8 mouse cellular contexts compared by ENCODE assay signal in genomic region chr5:43234321-43235185, GRCm38 (mm10). TPM values are rescaled to one million over a fixed set of nuclear protein-coding genes. Genes with fewer than 3 reads are reported as not detected.
DNase-seq lines count a peak whose midpoint lies in the region; ATAC-seq and TF ChIP-seq lines count a peak whose summit lies in the region.

No protein-coding gene starts in this region.

- TF ChIP-seq CTCF in bone marrow macrophage, adult 2 months (IDR thresholded peaks at IDR 0.05; ENCODE audit: low read depth, low read length): no peak

- in situ Hi-C loops in ES-E14 (cut with MboI; ENCODE audit: low sequenced_read_pairs in 2 of 2, unreplicated experiment in 2 of 2): no loop called here

- H3K4me1 ChIP-seq in ES-E14 (ENCODE audit: control insufficient read depth in 2 of 2, insufficient read depth in 2 of 2, low read length in 2 of 2, poor library complexity in 1 of 2): peaks cover 0 to 7% of the 10 kb centered on the region in 2 experiments; a peak in 1 of 4 replicates
- H3K4me1 ChIP-seq in bone marrow macrophage, adult 2 months (ENCODE audit: control insufficient read depth, insufficient read depth, low read length): peaks cover 13% of the 10 kb centered on the region
- peaks cover 14% of the 10 kb centered on the region for H3K4me1 ChIP-seq in forebrain, embryonic 13.5 days

- DNase-seq in ES-E14 (ENCODE audit: low read depth, low spot score): no peak
- DNase-seq in heart, postnatal 4 days: peak; percentile 59
- DNase-seq in layer of hippocampus, postnatal 10 days (ENCODE audit: low spot score in 2 of 2): peak; percentile 55 to 74
- peak; percentile 50 for DNase-seq in lung, postnatal 14 days
- DNase-seq in right cerebral cortex, adult 18-20 months: peak; percentile 51
- peak; percentile 33 for DNase-seq in urinary bladder, postnatal 14 days (ENCODE audit: low spot score)

- peaks cover 6% of the 10 kb centered on the region; the same call in 1 of the 2 replicates for H3K27me3 ChIP-seq in forebrain, embryonic 13.5 days

- TF ChIP-seq POLR2A in bone marrow macrophage, adult 2 months (IDR thresholded peaks at IDR 0.05; ENCODE audit: borderline replicate concordance, low read depth, low read length): no peak

- no peak overlapping the region for H3K27ac ChIP-seq in ES-E14 (ENCODE audit: insufficient read depth, low read depth, low read length, poor library complexity, severe bottlenecking)
- peak overlapping the region; percentile 99 for H3K27ac ChIP-seq in bone marrow macrophage, adult 2 months (ENCODE audit: insufficient read depth, low read depth, low read length)
- H3K27ac ChIP-seq in forebrain, embryonic 13.5 days: peak overlapping the region; percentile 96

- H3K9ac ChIP-seq in ES-E14 (ENCODE audit: insufficient read depth, low read depth, low read length, poor library complexity, severe bottlenecking): peak overlapping the region; percentile 83
- peak overlapping the region; percentile 96 for H3K9ac ChIP-seq in forebrain, embryonic 13.5 days

- no peaks in the 10 kb centered on the region for H3K9me3 ChIP-seq in ES-E14 (ENCODE audit: control insufficient read depth, insufficient read depth, low read depth, low read length)
- H3K9me3 ChIP-seq in forebrain, embryonic 13.5 days (replicated peaks): no peaks in the 10 kb centered on the region

- ATAC-seq in forebrain, embryonic 13.5 days: peak; percentile 37

- H3K4me2 ChIP-seq in forebrain, embryonic 13.5 days: peak overlapping the region; percentile 83

- no peaks in the 10 kb centered on the region for H3K36me3 ChIP-seq in ES-E14 (ENCODE audit: control insufficient read depth, insufficient read depth, low read length, poor library complexity, severe bottlenecking)
- H3K36me3 ChIP-seq in forebrain, embryonic 13.5 days (ENCODE audit: poor library complexity, severe bottlenecking): no peaks in the 10 kb centered on the region

- H3K4me3 ChIP-seq in ES-E14 (ENCODE audit: insufficient read depth in 1 of 2, low read depth in 1 of 2, low read length in 2 of 2, poor library complexity in 1 of 2, severe bottlenecking in 1 of 2): peak overlapping the region; percentile 70 to 85
- peak overlapping the region; percentile 92 for H3K4me3 ChIP-seq in bone marrow macrophage, adult 2 months (ENCODE audit: insufficient read depth, low read length)
- peak overlapping the region; percentile 88 for H3K4me3 ChIP-seq in forebrain, embryonic 13.5 days

- WGBS in forebrain, embryonic 13.5 days: under 1% methylated on average over 77 of the region's 113 CpGs

TF ChIP-seq in ES-E14, 5 proteins besides CTCF, POLR2A, EP300 and RAD21:
- TF ChIP-seq HCFC1 (IDR thresholded peaks at IDR 0.05; ENCODE audit: borderline replicate concordance, insufficient read depth, low read length) (no peak), ZNF384 (IDR thresholded peaks at IDR 0.05; ENCODE audit: low read depth, low read length) (no peak), MAFK (IDR thresholded peaks at IDR 0.05; ENCODE audit: insufficient read depth, low read depth, low read length) (no peak), ZC3H11A (IDR thresholded peaks at IDR 0.05; ENCODE audit: borderline replicate concordance, low read depth, low read length) (no peak), CHD2 (IDR thresholded peaks at IDR 0.05; ENCODE audit: low read depth, low read length) (no peak)

RNA-seq across cellular contexts. Expression of gene Cpeb2, which starts 1.6 kb away (rescaled TPM):
- total RNA-seq in ES-E14 (2012; rRNA removed): 2.0 and 4.1 TPM in 2 replicates
- 18.0 and 24.0 TPM in 2 replicates for polyA plus RNA-seq in bone marrow macrophage, adult 2 months (2012; ENCODE audit: insufficient read depth, insufficient read length, missing spikeins)
- polyA plus RNA-seq in forebrain, embryonic 13.5 days (2015; fragmentation: Nextera tagmentation; extraction: Ambion mirVana): 4.7 and 5.4 TPM in 2 replicates
- 10 to 100 TPM; 26.0 to 29.4 TPM for total RNA-seq in heart, postnatal 4 days (2021)
- total RNA-seq in layer of hippocampus, postnatal 10 days (2021): 10 to 100 TPM; 59.8 to 62.2 TPM
